ENCODE assay signal across 1 mouse cellular context in genomic region chrX:134750764-134751592, GRCm38 (mm10).
TF ChIP-seq lines count a peak whose summit lies in the region.

Gene Armcx6, minus strand, starts transcription at chrX:134751417.

TF ChIP-seq in CH12.LX, 34 proteins besides CTCF, POLR2A, EP300 and RAD21 (continued from another document):
- TF ChIP-seq BHLHE40 (IDR thresholded peaks at IDR 0.05; ENCODE audit: low read depth, low read length) (peak; percentile 76), MYC (IDR thresholded peaks at IDR 0.05; ENCODE audit: low read depth, low read length) (no peak)
